In genomic region chr16:20240468-20241414, GRCm38 (mm10) we compare ENCODE assay signal across 8 mouse cellular contexts. TPM values are rescaled to one million over a fixed set of nuclear protein-coding genes. Genes with fewer than 3 reads are reported as not detected.
DNase-seq lines count a peak whose midpoint lies in the region; ATAC-seq and TF ChIP-seq lines count a peak whose summit lies in the region.

Gene Map6d1, minus strand, starts transcription at chr16:20241358.

- ATAC-seq in embryonic facial prominence, embryonic 12.5 days (ENCODE audit: insufficient number of reproducible peaks, insufficient read depth, low FRiP score, low TSS enrichment) = peak; percentile 78
- peak; percentile 80 for ATAC-seq in heart, embryonic 12.5 days (ENCODE audit: insufficient number of reproducible peaks, low FRiP score)
- peak; percentile 81 for ATAC-seq in lung, embryonic 14.5 days (ENCODE audit: insufficient read depth)

- DNase-seq in adrenal gland, postnatal 14 days = peak; percentile 73
- peak in 1 of 2 experiments; percentile 69 for DNase-seq in layer of hippocampus, adult 18-20 months (ENCODE audit: low spot score in 2 of 2)
- peak; percentile 71 for DNase-seq in lung, embryonic 14.5 days
- peak; percentile 29 for DNase-seq in ovary, postnatal 14 days (ENCODE audit: low spot score)
- no peak for DNase-seq in c-Kit-positive CD71-positive TER-119-positive erythroid progenitor cells, embryonic 14.5 days (ENCODE audit: low spot score)

- H3K4me1 ChIP-seq in E14TG2a.4 (replicated peaks; ENCODE audit: low read depth, low read length) = peaks cover 12% of the 10 kb centered on the region
- peaks cover 5% of the 10 kb centered on the region for H3K4me1 ChIP-seq in embryonic facial prominence, embryonic 12.5 days
- no peaks in the 10 kb centered on the region; the same call in 1 of the 2 replicates for H3K4me1 ChIP-seq in heart, embryonic 12.5 days (replicated peaks)
- no peaks in the 10 kb centered on the region for H3K4me1 ChIP-seq in lung, embryonic 14.5 days (ENCODE audit: insufficient read depth)

- H3K27ac ChIP-seq in embryonic facial prominence, embryonic 12.5 days = 0 out of 2 replicates have a peak within 1 kb of the TSS, but pooled peaks have one; percentile 30
- no peak within 1 kb of the TSS for H3K27ac ChIP-seq in heart, embryonic 12.5 days (ENCODE audit: poor library complexity, severe bottlenecking)
- H3K27ac ChIP-seq in lung, embryonic 14.5 days (ENCODE audit: low read depth) = no peak within 1 kb of the TSS

- H3K9ac ChIP-seq in embryonic facial prominence, embryonic 12.5 days = peak within 1 kb of the TSS; percentile 60
- H3K9ac ChIP-seq in heart, embryonic 12.5 days = peak within 1 kb of the TSS; percentile 77
- H3K9ac ChIP-seq in lung, embryonic 14.5 days = peak within 1 kb of the TSS; percentile 63

- H3K4me3 ChIP-seq in E14TG2a.4 (replicated peaks; ENCODE audit: low read length) = peak within 1 kb of the TSS; percentile 91
- peak within 1 kb of the TSS; percentile 72 for H3K4me3 ChIP-seq in embryonic facial prominence, embryonic 12.5 days
- H3K4me3 ChIP-seq in heart, embryonic 12.5 days = peak within 1 kb of the TSS; percentile 85
- peak within 1 kb of the TSS; percentile 65 for H3K4me3 ChIP-seq in lung, embryonic 14.5 days (ENCODE audit: low read depth, low read length)

- H3K36me3 ChIP-seq in E14TG2a.4 (ENCODE audit: insufficient read depth, low read length) = no peaks in the 10 kb centered on the region
- H3K36me3 ChIP-seq in embryonic facial prominence, embryonic 12.5 days = no peaks in the 10 kb centered on the region
- no peaks in the 10 kb centered on the region; the same call in 1 of the 2 replicates for H3K36me3 ChIP-seq in heart, embryonic 12.5 days
- no peaks in the 10 kb centered on the region for H3K36me3 ChIP-seq in lung, embryonic 14.5 days (ENCODE audit: insufficient read depth)

- H3K9me3 ChIP-seq in E14TG2a.4 (ENCODE audit: low read length) = no peaks in the 10 kb centered on the region
- H3K9me3 ChIP-seq in embryonic facial prominence, embryonic 12.5 days = no peaks in the 10 kb centered on the region
- no peaks in the 10 kb centered on the region for H3K9me3 ChIP-seq in heart, embryonic 12.5 days (replicated peaks)
- no peaks in the 10 kb centered on the region for H3K9me3 ChIP-seq in lung, embryonic 14.5 days (ENCODE audit: low read depth, low read length)

- WGBS in embryonic facial prominence, embryonic 12.5 days = under 1% methylated on average over 90 of the region's 90 CpGs
- under 1% methylated on average over 89 of the region's 90 CpGs for WGBS in heart, embryonic 12.5 days
- WGBS in lung, embryonic 14.5 days = under 1% methylated on average over 88 of the region's 90 CpGs

- peaks cover 57% of the 10 kb centered on the region for H3K27me3 ChIP-seq in E14TG2a.4 (ENCODE audit: insufficient read depth, low read length)
- H3K27me3 ChIP-seq in embryonic facial prominence, embryonic 12.5 days = 0 out of 2 replicates have a peak, but pooled peaks cover 5% of the 10 kb centered on the region
- no peaks in the 10 kb centered on the region for H3K27me3 ChIP-seq in heart, embryonic 12.5 days (replicated peaks)
- H3K27me3 ChIP-seq in lung, embryonic 14.5 days (ENCODE audit: insufficient read depth, low read length) = 0 out of 2 replicates have a peak, but pooled peaks cover 3% of the 10 kb centered on the region

- no peak for TF ChIP-seq CTCF in E14TG2a.4 (conservative IDR thresholded peaks at IDR 0.05; ENCODE audit: low read length)
- TF ChIP-seq CTCF in lung, embryonic 14.5 days (IDR thresholded peaks at IDR 0.05; ENCODE audit: low read depth) = no peak

- H3K4me2 ChIP-seq in embryonic facial prominence, embryonic 12.5 days (replicated peaks) = peak within 1 kb of the TSS; percentile 73
- H3K4me2 ChIP-seq in heart, embryonic 12.5 days = peak within 1 kb of the TSS; percentile 93
- peak within 1 kb of the TSS; percentile 86 for H3K4me2 ChIP-seq in lung, embryonic 14.5 days

RNA-seq across cellular contexts. Expression of gene Map6d1, which starts in this region (rescaled TPM):
- total RNA-seq in adrenal gland, postnatal 14 days (2021) = 3.2 and 4.9 TPM in 2 replicates
- polyA plus RNA-seq in embryonic facial prominence, embryonic 12.5 days (2016; fragmentation: Nextera tagmentation; extraction: Ambion mirVana) = 0.92 and 1.2 TPM in 2 replicates
- polyA plus RNA-seq in heart, embryonic 12.5 days (2016; fragmentation: Nextera tagmentation; extraction: Ambion mirVana) = 1.3 TPM in 2 replicates
- total RNA-seq in layer of hippocampus, adult 18-20 months (2021) = 10 to 100 TPM; 35.3 to 36.3 TPM
- polyA plus RNA-seq in lung, embryonic 14.5 days (2014; fragmentation: Nextera tagmentation; extraction: Ambion mirVana) = 0.70 and 0.71 TPM in 2 replicates

Comparison
In these comparisons a context has a peak if more than half of its experiments do, and no peak if none do; other contexts are left out.
1. Peak in DNase-seq, ATAC-seq, H3K4me3 ChIP-seq, H3K9ac ChIP-seq and H3K4me2 ChIP-seq in lung, embryonic 14.5 days; RNA of the gene not detected or under 1 TPM.